Mouse (Mus musculus) ES-Bruce4 (cell line): ENCODE results near the gene Gja6. TPM values are rescaled to one million over a fixed set of nuclear protein-coding genes. Genes with fewer than 3 reads are reported as not detected.

Experiments
- H3K27ac ChIP-seq: 2 replicates; pipeline ENCODE4 v1.5.1; 2012; ENCODE audit warnings: low read length, inconsistent platforms; ENCODE audit not compliant: insufficient read depth
- H3K27me3 ChIP-seq: 2 replicates; pipeline ENCODE4 v1.6.1; 2012; ENCODE audit warnings: mild to moderate bottlenecking, low read length, inconsistent platforms; ENCODE audit not compliant: control insufficient read depth, poor library complexity, insufficient read depth, severe bottlenecking
- H3K36me3 ChIP-seq: 2 replicates; pipeline ENCODE4 v1.6.1; 2012; ENCODE audit warnings: inconsistent platforms, mild to moderate bottlenecking, low read length, moderate library complexity; ENCODE audit not compliant: control insufficient read depth, poor library complexity, insufficient read depth, severe bottlenecking
- H3K4me1 ChIP-seq: one replicate; pipeline ENCODE4 v1.8.1; 2011; ENCODE audit warnings: low read length; ENCODE audit not compliant: control insufficient read depth, insufficient read depth
- H3K4me3 ChIP-seq: 2 replicates; pipeline ENCODE4 v1.5.1; 2011; ENCODE audit warnings: low read depth, mild to moderate bottlenecking, low read length
- H3K9ac ChIP-seq: 2 replicates; pipeline ENCODE4 v1.6.1; 2012; ENCODE audit warnings: low read depth, mild to moderate bottlenecking, inconsistent platforms; ENCODE audit not compliant: poor library complexity, severe bottlenecking
- H3K9me3 ChIP-seq: replicated peaks from 2 replicates; pipeline ENCODE4 v1.6.1; 2012; ENCODE audit warnings: mild to moderate bottlenecking, low read length, inconsistent platforms; ENCODE audit not compliant: control insufficient read depth, poor library complexity, insufficient read depth, severe bottlenecking
- CTCF ChIP-seq: IDR thresholded peaks from one replicate; pipeline ENCODE4 v1.8.1; 2011; ENCODE audit warnings: low read depth, low read length
- EP300 ChIP-seq: IDR thresholded peaks from 2 replicates; pipeline ENCODE4 v1.6.1; 2011; ENCODE audit warnings: low read depth, low read length; ENCODE audit not compliant: insufficient read depth
- POLR2A ChIP-seq: IDR thresholded peaks from one replicate; pipeline ENCODE4 v1.8.1; 2011; ENCODE audit warnings: low read length; ENCODE audit not compliant: insufficient read depth
- polyA plus RNA-seq: library from polyadenylated mRNA; stranded (reverse); fragments of >200 nt; gene quantifications from 2 replicates; pipeline ENCODE4 v1.2.4, GENCODE M21; 2011; ENCODE audit warnings: low read depth; ENCODE audit not compliant: missing spikeins, insufficient read depth, insufficient read length

The Gja6 gene
- 0.65 and 1.3 TPM in 2 replicates for polyA plus RNA-seq

DNA sequence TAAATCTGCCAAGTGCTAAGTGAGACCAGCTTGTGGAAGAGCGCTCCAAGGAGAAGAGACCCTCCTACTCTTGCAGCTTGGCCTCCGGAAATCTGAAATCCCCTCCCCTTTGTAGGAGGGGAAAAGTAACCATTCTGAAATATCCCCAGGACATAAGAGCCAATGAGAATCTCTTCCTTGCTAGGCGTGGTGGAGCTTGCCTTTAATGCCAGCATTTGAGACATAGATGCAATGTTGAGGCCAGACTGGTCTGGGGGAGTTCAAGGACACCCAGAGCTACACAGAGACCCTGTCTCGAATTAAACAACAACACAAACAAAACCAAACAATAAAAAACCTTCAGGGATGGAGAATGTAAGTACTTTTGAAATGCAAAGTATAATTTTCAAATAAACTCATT, at the start of gene Gja6:
Gja6 (minus strand) TSS at position 101 of the 400 bp plus-strand sequence.
- no peak within 1 kb of the TSS for H3K4me3 ChIP-seq
- no peaks in the 10 kb centered on the region for H3K27me3 ChIP-seq
- no peaks in the 10 kb centered on the region for H3K9me3 ChIP-seq
- TF ChIP-seq EP300 (no peak), POLR2A (no peak), CTCF (no peak)
- H3K36me3 ChIP-seq, result no peaks in the 10 kb centered on the region
- H3K9ac ChIP-seq, result no peak within 1 kb of the TSS
- no peak within 1 kb of the TSS for H3K27ac ChIP-seq
- H3K4me1 ChIP-seq, result no peaks in the 10 kb centered on the region

DNA sequence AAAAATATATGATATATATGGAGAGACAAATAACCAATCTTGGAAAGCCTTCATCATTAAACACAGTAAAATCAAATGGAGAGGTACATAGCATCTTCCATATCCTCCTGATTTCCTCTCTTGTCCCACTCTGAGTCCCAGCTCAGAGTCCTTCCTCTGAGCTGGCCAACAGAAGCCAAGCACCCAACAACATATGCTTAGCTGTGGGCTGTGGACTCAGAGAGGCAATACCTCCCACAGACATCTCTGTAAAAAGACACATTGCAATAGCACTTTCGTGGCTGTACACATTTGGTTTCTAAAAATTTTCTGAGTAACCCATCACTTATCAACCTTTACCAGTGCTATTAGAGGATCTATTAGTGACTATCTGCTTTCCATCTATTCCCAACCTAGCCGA, 42.7 kb upstream of the Gja6 start:
- Histone ChIP-seq H3K27ac (no peak overlapping the region), H3K4me1 (no peaks in the 10 kb centered on the region), H3K9ac (no peak overlapping the region), H3K4me3 (no peak overlapping the region), H3K36me3 (no peaks in the 10 kb centered on the region), H3K9me3 (no peaks in the 10 kb centered on the region), H3K27me3 (no peaks in the 10 kb centered on the region)
- no peak for TF ChIP-seq CTCF
- no peak for TF ChIP-seq EP300
- TF ChIP-seq POLR2A, result no peak

- Histone ChIP-seq H3K27me3 (no peaks in the 10 kb centered on the region), H3K27ac (no peak overlapping the region), H3K36me3 (no peaks in the 10 kb centered on the region), H3K9ac (no peak overlapping the region), H3K4me1 (no peaks in the 10 kb centered on the region), H3K4me3 (no peak overlapping the region), H3K9me3 (no peaks in the 10 kb centered on the region)
- TF ChIP-seq CTCF, result no peak
- TF ChIP-seq POLR2A, result no peak
- no peak for TF ChIP-seq EP300
These were observed 37.9 kb upstream of the Gja6 start for GRCm38 (mm10) chrX:160944722-160945121.

DNA sequence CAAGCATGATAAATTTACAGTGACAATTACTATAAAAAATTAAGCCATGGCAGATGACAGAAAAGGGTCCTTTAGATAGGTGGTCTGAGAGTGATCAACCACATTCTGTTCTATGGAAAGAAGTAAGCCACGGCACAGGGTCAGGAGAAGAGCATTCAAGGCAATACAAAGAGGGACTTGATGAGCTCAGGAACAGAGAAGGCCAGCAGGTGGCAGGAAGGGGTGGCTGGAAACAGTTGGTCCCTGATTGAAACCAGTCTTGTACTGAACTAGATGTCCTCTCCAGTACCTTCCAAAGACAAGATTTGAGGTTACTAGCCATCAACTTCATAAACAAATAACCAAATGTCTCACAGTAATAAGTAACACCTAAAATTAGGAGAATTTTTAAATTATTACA, 28.7 kb upstream of the Gja6 start:
- TF ChIP-seq POLR2A (no peak), CTCF (peak; percentile 12), EP300 (no peak)
- Histone ChIP-seq H3K4me1 (no peaks in the 10 kb centered on the region), H3K27me3 (no peaks in the 10 kb centered on the region), H3K9ac (no peak overlapping the region), H3K27ac (no peak overlapping the region), H3K9me3 (no peaks in the 10 kb centered on the region), H3K36me3 (no peaks in the 10 kb centered on the region), H3K4me3 (no peak overlapping the region)

GRCm38 (mm10) chrX:160930656-160931055, 23.8 kb upstream of the Gja6 start:
- Histone ChIP-seq H3K4me1 (no peaks in the 10 kb centered on the region), H3K4me3 (no peak overlapping the region), H3K9ac (no peak overlapping the region), H3K36me3 (no peaks in the 10 kb centered on the region), H3K27me3 (no peaks in the 10 kb centered on the region), H3K9me3 (no peaks in the 10 kb centered on the region), H3K27ac (no peak overlapping the region)
- TF ChIP-seq EP300 (no peak), POLR2A (no peak), CTCF (no peak)

DNA sequence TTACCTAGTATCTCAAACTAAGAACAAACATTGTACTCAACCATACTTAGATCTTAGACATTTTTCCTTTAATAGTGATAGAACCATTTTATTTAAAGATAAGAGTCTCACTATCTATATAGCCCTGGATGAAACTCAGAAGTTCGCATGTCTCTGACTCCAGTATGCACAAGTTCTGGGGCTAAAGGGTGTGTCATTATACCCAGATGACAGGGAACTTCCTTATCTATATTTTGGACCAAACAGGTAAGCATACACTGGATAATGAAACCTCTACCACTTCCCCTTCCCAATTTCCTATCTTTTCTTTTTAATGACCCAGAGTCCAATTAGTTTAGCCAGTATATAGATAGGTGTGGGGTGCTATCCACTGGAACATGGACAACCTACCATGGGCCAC, 22.0 kb upstream of the Gja6 start:
- TF ChIP-seq POLR2A (no peak), EP300 (no peak), CTCF (no peak)
- H3K36me3 ChIP-seq, result no peaks in the 10 kb centered on the region
- no peak overlapping the region for H3K4me3 ChIP-seq
- H3K9me3 ChIP-seq, result no peaks in the 10 kb centered on the region
- H3K27me3 ChIP-seq, result no peaks in the 10 kb centered on the region
- no peaks in the 10 kb centered on the region for H3K4me1 ChIP-seq
- no peak overlapping the region for H3K27ac ChIP-seq
- H3K9ac ChIP-seq, result no peak overlapping the region
